Mouse (Mus musculus): ENCODE data around the gene Ifit1bl2. TPM values are rescaled to one million over a fixed set of nuclear protein-coding genes. Genes with fewer than 3 reads are reported as not detected.
"Not testable (repeated sequence)": the region's sequence is repeated elsewhere in the genome, so short reads cannot be mapped to it uniquely, and the experiment has no call there.

Ifit1bl2 gene
- polyA plus RNA-seq, 1 experiment from 2014 or later = 0.07 TPM

GRCm38 (mm10) chr19:34605472-34605871 lies 35.1 kb downstream of the Ifit1bl2 start:
- ATAC-seq (ENCODE audit: borderline replicate concordance, extremely low read depth, low FRiP score, low TSS enrichment) = no peak
- no peaks in the 10 kb centered on the region for H3K27me3 ChIP-seq
- H3K36me3 ChIP-seq = no peaks in the 10 kb centered on the region
- H3K4me1 ChIP-seq = no peaks in the 10 kb centered on the region
- no peak overlapping the region for H3K27ac ChIP-seq
- no peak overlapping the region for H3K9ac ChIP-seq
- H3K4me2 ChIP-seq = no peak overlapping the region
- WGBS = 83% methylated on average over 3 of the region's 3 CpGs
- no peak overlapping the region for H3K4me3 ChIP-seq
- no peaks in the 10 kb centered on the region for H3K9me3 ChIP-seq

GRCm38 (mm10) chr19:34601888-34602287 lies 38.7 kb downstream of the Ifit1bl2 start, which contains the start of gene Ifit1bl1:
Gene Ifit1bl1, minus strand, starts transcription at chr19:34601956.
- H3K4me3 ChIP-seq; H3K27ac ChIP-seq; H3K36me3 ChIP-seq; H3K4me2 ChIP-seq; ATAC-seq (ENCODE audit: borderline replicate concordance, extremely low read depth, low FRiP score, low TSS enrichment); H3K9ac ChIP-seq; H3K4me1 ChIP-seq; H3K27me3 ChIP-seq; H3K9me3 ChIP-seq: not testable (repeated sequence)
- WGBS = 30% methylated on average over 1 of the region's 1 CpGs

GRCm38 (mm10) chr19:34599250-34599649 lies 41.3 kb downstream of the Ifit1bl2 start:
- H3K4me1 ChIP-seq; H3K4me2 ChIP-seq; ATAC-seq (ENCODE audit: borderline replicate concordance, extremely low read depth, low FRiP score, low TSS enrichment); H3K9me3 ChIP-seq; H3K27me3 ChIP-seq; H3K9ac ChIP-seq; H3K36me3 ChIP-seq; H3K4me3 ChIP-seq; H3K27ac ChIP-seq: not testable (repeated sequence)

- peak; percentile 48; the same call in 1 of the 2 replicates for ATAC-seq (ENCODE audit: borderline replicate concordance, extremely low read depth, low FRiP score, low TSS enrichment)
- H3K36me3 ChIP-seq = no peaks in the 10 kb centered on the region
- H3K4me3 ChIP-seq = no peak overlapping the region
- H3K27ac ChIP-seq = no peak overlapping the region
- no peaks in the 10 kb centered on the region for H3K9me3 ChIP-seq
- WGBS = 63% methylated on average over 2 of the region's 2 CpGs
- H3K4me1 ChIP-seq = peaks cover 10% of the 10 kb centered on the region
- H3K27me3 ChIP-seq = no peaks in the 10 kb centered on the region
- no peak overlapping the region for H3K4me2 ChIP-seq
- H3K9ac ChIP-seq = no peak overlapping the region
Observed at GRCm38 (mm10) chr19:34598341-34598740, 42.2 kb downstream of the Ifit1bl2 start.

DNA sequence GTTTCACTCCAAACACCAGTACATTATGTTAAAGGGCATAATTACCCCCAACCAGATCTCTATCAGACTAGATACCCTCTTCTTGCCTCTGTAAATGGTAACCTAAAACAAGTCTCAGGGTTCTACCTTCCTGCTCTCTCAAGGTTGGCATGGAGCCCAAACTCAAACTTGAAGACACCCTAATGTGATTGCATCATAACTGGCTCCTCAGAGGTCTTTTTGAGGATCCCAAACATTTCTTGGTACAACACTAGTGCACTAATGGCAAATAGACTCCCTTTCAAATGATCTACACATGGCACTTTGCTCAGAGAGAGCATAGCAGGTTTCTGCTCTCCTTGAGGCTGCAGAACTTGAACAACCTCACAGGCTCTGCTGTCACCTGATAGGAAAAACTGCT lies 43.7 kb downstream of the Ifit1bl2 start:
- Histone ChIP-seq H3K9ac (no peak overlapping the region), H3K4me1 (peaks cover 10% of the 10 kb centered on the region), H3K4me3 (no peak overlapping the region), H3K4me2 (no peak overlapping the region), H3K9me3 (no peaks in the 10 kb centered on the region), H3K27me3 (no peaks in the 10 kb centered on the region), H3K36me3 (no peaks in the 10 kb centered on the region), H3K27ac (no peak overlapping the region)
- no peak for ATAC-seq (ENCODE audit: borderline replicate concordance, extremely low read depth, low FRiP score, low TSS enrichment)

GRCm38 (mm10) chr19:34594523-34594922 lies 46.0 kb downstream of the Ifit1bl2 start:
- not testable (repeated sequence) for ATAC-seq (ENCODE audit: borderline replicate concordance, extremely low read depth, low FRiP score, low TSS enrichment); H3K9me3 ChIP-seq; H3K4me1 ChIP-seq; H3K36me3 ChIP-seq; H3K4me3 ChIP-seq; H3K27me3 ChIP-seq; H3K27ac ChIP-seq; H3K4me2 ChIP-seq; H3K9ac ChIP-seq
- 82% methylated on average over 3 of the region's 3 CpGs for WGBS

DNA sequence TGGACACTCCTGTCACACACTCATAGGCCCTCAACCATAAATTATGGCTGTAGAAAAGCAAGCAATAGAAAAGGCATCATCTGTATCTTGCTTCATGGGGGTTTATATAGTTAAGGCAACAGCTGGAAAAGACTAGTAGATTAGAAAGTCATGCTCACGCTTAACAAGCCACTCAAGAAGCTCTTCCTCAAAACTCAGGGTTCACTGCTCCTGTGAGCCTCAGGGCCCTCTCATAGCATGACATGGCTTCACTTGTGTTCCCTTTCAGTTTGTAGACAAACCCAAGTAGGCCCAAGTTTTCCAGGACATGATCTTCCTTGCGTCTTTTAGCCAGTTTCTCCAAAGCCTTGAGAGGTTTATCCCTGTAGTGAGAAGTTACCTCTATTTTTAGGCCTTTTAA lies 47.1 kb downstream of the Ifit1bl2 start:
- Histone ChIP-seq H3K4me2 (no peak overlapping the region), H3K9me3 (no peaks in the 10 kb centered on the region), H3K9ac (no peak overlapping the region), H3K27me3 (no peaks in the 10 kb centered on the region), H3K36me3 (no peaks in the 10 kb centered on the region), H3K4me1 (peaks cover 9% of the 10 kb centered on the region), H3K27ac (no peak overlapping the region), H3K4me3 (no peak overlapping the region)
- 90% methylated on average over 2 of the region's 2 CpGs for WGBS
- no peak for ATAC-seq (ENCODE audit: borderline replicate concordance, extremely low read depth, low FRiP score, low TSS enrichment)

GRCm38 (mm10) chr19:34588959-34589358 lies 51.6 kb downstream of the Ifit1bl2 start:
- Histone ChIP-seq H3K4me2 (no peak overlapping the region), H3K9me3 (no peaks in the 10 kb centered on the region), H3K27ac (no peak overlapping the region), H3K36me3 (no peaks in the 10 kb centered on the region), H3K27me3 (no peaks in the 10 kb centered on the region), H3K4me3 (no peak overlapping the region), H3K4me1 (peaks cover 6% of the 10 kb centered on the region), H3K9ac (no peak overlapping the region)
- ATAC-seq (ENCODE audit: borderline replicate concordance, extremely low read depth, low FRiP score, low TSS enrichment) = no peak

GRCm38 (mm10) chr19:34587898-34588692 lies 52.4 kb downstream of the Ifit1bl2 start:
- not testable (repeated sequence) for H3K36me3 ChIP-seq, H3K4me1 ChIP-seq, H3K27ac ChIP-seq, H3K27me3 ChIP-seq, H3K9me3 ChIP-seq, H3K9ac ChIP-seq, H3K4me3 ChIP-seq, H3K4me2 ChIP-seq
- 0 out of 2 replicates have a peak, but pooled peaks have one; percentile 16 for ATAC-seq (ENCODE audit: borderline replicate concordance, extremely low read depth, low FRiP score, low TSS enrichment)
- WGBS = 66% methylated on average over 9 of the region's 12 CpGs

DNA sequence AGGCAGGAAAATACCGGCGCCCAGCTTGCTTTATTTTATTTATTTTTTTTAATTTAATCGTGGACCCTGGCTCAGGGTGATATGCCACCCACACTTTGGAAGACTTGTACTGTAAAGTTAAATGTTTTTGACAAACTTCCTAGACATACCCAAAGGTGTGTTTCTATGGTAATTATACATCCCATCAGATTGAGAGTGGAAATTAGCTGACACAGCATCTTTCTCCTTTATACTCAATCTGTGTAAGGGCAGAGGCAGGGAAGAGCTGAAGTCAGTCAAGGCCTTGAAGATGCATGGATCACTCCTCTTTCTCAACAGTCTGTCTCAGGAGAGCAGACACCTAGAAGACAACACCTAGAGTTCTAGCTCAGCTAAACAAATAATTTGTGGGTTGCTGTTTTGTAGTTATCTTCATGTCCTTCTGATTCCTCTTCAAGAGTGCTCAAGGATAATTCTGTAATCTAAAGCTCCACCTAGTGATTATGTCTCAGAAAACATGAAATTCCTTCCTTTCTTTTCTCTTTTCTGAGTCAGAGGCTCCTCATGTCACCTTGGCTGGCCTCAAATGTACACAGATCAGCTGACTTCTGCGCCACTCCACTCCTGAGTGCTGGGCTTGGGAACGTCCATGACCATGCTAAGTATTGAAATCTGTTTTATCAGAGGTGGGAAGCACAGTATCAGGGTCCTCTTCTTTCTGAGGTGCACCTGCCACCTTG lies 54.6 kb downstream of the Ifit1bl2 start:
- 52% methylated on average over 5 of the region's 5 CpGs for WGBS

GRCm38 (mm10) chr19:34583126-34583766 lies 57.3 kb downstream of the Ifit1bl2 start, which contains the start of gene Ifit3:
Gene Ifit3, plus strand, starts transcription at chr19:34583531.
- not testable (repeated sequence) for ATAC-seq (ENCODE audit: borderline replicate concordance, extremely low read depth, low FRiP score, low TSS enrichment); H3K27me3 ChIP-seq
- 37% methylated on average over 2 of the region's 2 CpGs for WGBS

More for the DNA sequence above, 54.6 kb downstream of the Ifit1bl2 start:
- not testable (repeated sequence) for H3K4me2 ChIP-seq; H3K27ac ChIP-seq; ATAC-seq (ENCODE audit: borderline replicate concordance, extremely low read depth, low FRiP score, low TSS enrichment); H3K9me3 ChIP-seq; H3K27me3 ChIP-seq; H3K4me1 ChIP-seq; H3K4me3 ChIP-seq; H3K36me3 ChIP-seq; H3K9ac ChIP-seq

DNA sequence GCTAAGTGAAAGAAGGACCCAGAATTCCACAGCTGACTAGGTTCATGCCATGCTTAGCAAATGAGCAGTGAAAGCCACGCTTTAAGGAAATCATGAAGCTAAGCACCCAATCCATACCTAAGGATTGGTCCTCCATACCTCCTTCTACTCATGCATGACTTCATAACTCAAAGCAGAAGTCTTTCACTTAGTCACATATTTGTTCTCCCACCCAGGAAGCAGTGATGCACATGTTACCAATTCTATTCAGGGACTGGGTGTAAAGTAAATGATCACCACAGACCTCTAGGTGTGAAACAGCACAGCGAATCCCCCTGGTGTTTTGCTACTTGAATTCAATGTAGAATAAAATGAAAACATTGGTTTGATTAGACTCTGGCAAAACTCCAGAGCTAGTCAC lies 57.8 kb downstream of the Ifit1bl2 start:
- 75% methylated on average over 2 of the region's 2 CpGs for WGBS
- H3K9ac ChIP-seq; H3K4me3 ChIP-seq; ATAC-seq (ENCODE audit: borderline replicate concordance, extremely low read depth, low FRiP score, low TSS enrichment); H3K4me1 ChIP-seq; H3K9me3 ChIP-seq; H3K27me3 ChIP-seq; H3K4me2 ChIP-seq; H3K36me3 ChIP-seq; H3K27ac ChIP-seq: not testable (repeated sequence)

More at GRCm38 (mm10) chr19:34583126-34583766, 57.3 kb downstream of the Ifit1bl2 start, which contains the start of gene Ifit3:
- H3K9me3 ChIP-seq, H3K4me1 ChIP-seq, H3K4me2 ChIP-seq, H3K27ac ChIP-seq, H3K9ac ChIP-seq, H3K36me3 ChIP-seq, H3K4me3 ChIP-seq: not testable (repeated sequence)

All from lung, embryonic 15.5 days (tissue).